Mouse (Mus musculus) T-helper 2 cell (primary cell): ENCODE data around the gene Cdc42ep1.
"Not testable (repeated sequence)": the region's sequence is repeated elsewhere in the genome, so short reads cannot be mapped to it uniquely, and the experiment has no call there.

Source experiments
- in situ Hi-C: fragments of 300-600 bp; cut with MboI, MseI; formaldehyde crosslinking; loops from one replicate; pipeline ENCODE4 v1.15.1; 2025; ENCODE audit warnings: high pct_unique_total_duplicates

Cdc42ep1 gene

DNA sequence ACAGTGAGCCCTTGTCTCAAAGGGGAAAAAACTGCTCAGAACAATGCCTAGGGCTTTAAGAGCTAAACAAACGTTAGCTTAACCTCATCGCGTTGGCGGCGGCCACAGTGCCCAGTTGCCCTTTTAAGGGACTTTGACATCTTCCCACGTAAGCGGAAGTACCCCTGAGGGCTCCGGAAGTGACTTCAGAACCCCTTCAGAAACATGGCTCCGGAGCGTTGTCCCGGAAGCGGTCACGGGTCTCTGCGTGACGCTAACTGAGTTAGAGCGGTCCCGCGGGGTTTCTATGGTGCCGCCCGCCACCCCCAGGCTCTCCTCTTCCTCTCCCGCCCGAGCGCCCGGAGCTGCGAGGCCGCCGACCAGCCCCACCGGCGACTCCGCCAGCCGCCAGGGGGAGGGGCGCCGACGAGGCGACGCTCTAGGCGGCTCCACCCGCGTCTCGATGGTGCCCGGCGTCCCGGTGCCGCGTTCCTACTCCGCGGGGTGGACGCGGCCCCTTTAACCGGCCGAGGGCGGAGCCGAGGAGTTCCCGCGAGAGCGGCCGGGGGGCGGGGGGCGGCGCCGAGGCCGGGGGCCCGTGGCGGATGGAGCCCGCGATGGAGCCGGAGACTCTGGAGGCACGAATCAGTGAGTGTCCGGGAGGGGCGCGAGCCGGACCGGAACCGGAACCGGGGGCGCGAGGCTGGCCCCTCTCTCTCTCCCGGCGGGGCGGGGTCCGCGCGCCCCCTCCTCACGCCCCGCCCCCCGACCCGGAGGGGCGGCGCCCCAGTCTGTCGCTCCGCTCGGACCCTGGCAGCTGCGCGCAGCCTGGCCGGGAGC is 34.8 kb downstream of the Cdc42ep1 start, which contains the start of gene Gga1:
Gene Gga1, plus strand, starts transcription at position 200 of the 819 bp plus-strand sequence.
- in situ Hi-C loops = no loop called here

DNA sequence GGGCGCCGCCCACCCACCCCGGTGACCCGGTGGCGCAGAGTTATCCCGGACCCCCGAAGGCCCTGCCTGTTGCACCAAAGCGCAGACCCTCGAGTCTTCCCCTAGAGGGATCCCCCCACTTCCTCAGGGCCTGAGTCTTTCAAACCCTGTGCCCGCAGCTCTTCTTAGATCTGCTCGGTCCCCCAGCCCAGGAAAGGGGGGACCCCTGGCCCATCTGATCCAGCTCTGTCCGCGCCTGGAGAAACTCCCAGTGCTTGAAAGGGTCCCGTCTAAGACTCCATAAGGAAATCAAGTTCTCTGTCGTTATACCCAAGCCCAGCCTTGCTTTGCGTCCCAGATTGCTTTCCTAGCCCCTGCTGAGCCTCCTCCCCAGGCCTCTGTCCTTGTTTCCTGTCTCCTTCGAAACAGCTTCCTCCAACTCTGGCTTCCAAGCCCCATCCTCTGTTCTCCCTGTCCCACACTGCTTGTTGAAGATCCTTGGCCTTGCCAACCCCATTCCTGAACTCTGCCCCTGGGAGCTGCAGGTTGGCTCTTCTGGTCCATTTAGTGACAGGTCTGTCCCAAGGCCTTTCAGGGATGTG is 35.5 kb downstream of the Cdc42ep1 start:
- in situ Hi-C loops = no loop called here

DNA sequence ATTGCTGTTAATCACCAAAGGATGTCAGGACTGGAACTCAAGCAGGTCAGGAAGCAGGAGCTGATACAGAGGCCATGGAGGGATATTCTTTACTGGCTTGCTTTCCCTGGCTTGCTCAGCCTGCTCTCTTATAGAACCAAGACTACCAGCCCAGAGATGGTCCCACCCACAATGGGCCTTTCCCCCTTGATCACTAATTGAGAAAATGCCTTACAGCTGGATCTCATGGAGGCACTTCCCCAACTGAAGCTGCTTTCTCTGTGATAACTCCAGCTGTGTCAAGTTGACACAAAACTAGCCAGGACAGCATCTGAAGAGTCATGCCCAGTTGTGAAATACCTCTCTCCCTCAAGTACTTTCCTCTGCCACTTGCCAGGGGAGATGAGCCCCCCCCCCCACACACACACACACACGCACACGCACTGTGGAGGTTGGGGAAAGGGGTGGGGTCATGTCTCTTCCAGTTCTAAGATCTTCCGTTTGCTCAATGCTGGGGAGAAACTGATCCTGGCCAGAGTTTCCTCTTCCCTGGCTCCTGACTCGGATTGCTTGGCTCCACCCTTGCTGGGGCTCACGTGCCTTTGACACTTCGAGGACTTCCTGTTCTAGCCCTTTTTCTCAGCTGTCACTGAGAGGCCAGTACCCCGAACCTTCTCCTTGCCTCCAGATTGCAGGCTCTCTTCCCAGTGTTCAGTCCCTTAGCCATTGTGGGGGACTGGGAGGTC is 36.5 kb downstream of the Cdc42ep1 start:
- in situ Hi-C loops = not testable (repeated sequence)

DNA sequence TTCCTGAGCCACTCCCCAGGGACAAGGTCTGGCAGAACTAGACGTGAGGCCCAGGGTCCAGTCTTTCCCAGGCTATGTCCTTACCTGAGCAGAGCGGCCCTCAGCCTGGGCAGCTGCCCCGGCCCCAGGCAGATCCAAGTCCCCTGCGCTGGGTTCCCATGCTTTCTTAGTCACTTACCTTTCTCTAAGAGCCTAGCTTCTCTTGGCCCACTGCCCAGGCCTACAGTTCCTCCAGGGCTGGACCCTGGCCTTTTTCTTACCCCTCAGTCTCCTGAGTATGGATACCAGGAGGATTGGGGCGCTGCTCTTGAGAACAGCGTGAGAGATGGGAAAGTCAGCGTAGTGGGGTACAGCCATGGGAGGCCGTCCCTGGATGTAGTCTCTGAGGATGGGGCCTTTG is 38.0 kb downstream of the Cdc42ep1 start:
- in situ Hi-C loops = no loop called here

DNA sequence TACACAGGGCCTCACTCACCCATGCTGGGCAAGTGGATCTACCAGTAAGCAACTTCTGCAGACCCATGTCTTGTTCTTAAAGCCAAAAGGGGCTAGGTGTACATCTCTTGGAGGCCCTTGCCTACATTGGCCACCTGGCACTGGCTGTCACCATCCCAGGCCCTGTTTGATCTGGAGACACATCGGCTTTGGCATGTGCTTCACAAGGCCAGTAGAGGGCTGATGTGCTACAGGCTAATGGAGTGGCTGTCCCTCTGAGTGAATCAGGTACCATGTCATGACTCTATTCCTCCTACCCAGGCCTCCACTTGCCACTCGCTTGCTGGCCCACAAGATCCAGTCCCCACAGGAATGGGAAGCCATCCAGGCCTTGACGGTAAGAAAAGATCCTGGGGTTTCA is 39.4 kb downstream of the Cdc42ep1 start:
- in situ Hi-C loops = no loop called here

DNA sequence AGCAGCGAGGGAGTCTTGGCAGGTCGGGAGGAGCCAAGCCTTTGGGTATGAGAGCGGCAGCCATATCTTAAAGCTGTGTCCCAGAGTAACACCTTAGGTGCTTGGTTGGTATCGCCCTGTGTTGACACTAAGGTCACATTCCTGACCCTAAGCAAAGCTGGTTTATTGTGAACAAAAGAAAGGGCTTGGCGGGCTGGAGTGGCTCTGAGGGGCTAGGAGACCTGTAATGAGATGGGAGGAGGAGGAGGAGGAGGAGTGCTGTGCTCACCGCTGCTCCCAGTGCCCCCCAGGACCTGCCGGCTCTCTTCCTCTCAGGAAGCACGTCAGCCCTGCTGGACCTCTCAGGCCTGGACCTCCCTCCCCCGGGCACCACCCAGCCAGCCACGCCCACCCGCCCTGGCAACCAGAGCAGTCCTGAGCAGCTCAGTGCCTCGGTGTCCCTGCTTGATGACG is 47.0 kb downstream of the Cdc42ep1 start:
- in situ Hi-C loops = no loop called here

DNA sequence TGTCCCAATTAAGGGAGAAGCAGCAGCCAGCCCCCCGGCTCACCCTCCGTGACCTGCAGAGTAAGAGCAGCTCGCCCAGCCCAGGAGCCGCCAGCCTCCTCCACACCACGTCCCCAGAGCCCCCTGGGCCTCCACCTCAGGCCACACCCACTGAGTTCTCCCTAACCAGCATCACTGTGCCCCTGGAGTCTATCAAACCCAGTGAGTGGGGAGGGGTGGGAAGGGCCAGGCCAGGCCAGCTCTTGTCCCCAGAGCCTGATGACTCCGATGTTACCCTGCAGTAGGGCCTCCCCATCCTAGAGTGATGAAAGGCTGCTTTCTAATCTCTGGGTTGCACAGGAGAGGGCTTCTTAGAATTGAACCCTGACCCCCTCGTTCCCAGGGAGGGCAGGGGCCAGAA is 50.0 kb downstream of the Cdc42ep1 start:
- in situ Hi-C loops = no loop called here

DNA sequence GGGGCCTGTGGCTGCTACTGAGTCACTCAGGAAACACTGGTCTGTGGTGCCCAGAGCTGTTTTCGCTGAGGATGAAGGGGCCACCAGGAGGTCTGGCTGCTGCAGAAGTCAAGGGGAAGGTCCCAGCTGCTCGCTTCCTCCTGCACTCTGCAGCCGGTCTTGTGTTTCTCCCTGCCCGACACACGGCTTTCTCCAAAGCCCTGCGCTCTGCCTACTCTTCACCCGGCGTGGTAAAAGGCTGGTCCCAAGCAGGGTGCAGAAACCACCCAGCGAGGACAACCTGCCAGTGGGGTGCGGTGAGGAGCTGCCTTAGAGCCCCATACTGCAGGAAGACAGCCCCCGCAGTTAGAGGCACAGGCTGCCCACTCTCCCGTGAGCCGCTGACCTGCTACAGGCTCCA is 52.3 kb downstream of the Cdc42ep1 start:
- in situ Hi-C loops = no loop called here

DNA sequence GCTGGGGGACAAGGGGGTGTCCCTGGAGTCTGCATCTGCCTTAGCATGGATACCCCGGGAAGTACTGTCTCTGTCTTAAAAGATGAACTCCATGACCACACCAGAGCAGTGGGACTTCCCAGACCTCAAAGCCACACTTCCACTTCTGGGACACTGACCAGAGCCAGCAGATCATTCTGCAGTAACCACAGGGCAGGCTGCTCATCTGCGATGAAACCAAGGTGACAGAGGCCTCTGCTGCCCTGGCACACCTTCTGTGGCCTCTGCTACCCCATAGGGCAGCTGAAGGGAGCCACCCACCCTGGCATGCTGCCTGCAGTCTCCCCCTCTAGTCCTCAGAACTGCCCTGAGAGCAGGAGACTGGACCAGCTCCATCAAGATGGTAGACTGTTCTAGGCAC is 53.3 kb downstream of the Cdc42ep1 start:
- in situ Hi-C loops = no loop called here

DNA sequence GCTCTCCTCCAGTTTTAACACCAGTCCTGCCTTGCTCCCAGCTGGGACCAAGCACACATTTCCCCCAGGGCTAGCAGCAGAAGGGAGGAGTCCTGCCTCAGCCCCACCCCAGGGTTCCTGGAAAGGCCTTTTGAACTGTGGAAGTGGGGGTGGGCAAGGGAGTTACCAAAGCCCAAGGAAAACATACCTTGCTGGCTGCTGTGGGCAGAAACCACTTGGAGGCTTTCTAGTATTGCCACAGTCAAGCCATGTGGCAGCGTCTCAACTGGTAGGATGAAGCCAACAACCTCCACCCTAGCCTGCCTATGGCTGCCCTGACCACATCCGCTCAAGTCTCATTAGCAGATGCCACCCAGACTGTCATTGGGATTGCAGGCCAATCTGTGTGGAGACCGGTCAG is 53.7 kb downstream of the Cdc42ep1 start:
- in situ Hi-C loops = no loop called here

DNA sequence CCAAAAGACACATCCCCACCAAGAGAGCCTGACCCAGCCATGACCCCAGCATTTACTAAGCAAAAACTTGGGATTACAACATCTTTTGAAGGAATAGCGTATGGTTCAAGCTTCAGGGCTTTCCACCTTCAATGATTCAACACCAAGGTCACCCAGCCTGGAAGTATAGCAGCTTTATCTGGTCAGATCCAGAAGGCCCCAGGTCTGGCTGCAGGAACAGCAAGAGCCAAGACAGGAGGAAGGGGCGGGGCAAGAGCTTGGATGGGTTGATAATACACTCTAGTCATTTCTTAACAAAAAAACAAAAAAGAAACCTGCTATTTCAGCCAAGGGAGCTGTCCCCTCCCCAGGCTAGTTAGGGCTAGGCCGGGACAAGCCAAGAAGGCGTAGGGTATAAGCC is 55.1 kb downstream of the Cdc42ep1 start:
- in situ Hi-C loops = no loop called here

DNA sequence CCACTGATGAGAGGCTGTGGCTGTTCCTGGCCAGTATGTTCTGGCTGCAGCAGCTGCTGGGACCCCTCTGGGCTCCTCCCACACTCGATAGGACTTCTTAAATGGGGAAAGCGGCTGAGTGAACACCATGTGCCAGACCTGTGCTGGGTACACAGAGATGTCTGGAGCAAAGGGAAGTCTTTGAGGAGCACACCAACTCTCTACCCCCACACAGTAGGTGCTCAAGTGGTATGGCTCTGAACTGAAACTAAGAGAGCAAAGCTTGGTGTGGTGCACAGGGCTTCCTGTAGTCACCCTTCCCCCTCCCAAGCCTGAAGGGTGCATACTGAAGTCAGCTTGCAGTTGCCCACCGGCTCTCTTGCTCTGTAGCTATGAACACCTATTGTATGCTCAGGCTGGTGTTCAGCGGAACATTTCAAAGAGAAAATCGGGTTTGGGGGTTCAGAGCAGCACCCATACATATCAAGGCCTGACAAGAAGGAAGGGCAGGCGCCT is 56.1 kb downstream of the Cdc42ep1 start:
- in situ Hi-C loops = no loop called here

DNA sequence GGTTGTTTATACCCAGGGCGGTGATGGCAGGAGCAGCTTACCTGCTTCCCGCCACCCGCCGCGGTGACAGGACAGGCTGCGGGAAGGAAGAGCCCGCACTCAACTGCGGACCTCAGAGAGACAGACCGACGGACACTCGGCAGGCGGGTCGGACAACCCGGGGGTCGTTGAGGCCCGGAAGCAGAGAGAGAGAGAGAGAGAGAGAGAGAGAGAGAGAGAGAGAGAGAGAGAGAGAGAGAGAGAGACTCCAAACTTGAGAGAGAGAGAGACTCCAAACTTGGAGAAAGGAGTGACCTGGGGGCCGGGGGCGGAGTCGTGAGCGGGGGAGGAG is 57.0 kb downstream of the Cdc42ep1 start, which contains the start of gene Gm49510:
Gene Gm49510, plus strand, starts transcription at position 259 of the 331 bp plus-strand sequence.
- in situ Hi-C loops = no loop called here

DNA sequence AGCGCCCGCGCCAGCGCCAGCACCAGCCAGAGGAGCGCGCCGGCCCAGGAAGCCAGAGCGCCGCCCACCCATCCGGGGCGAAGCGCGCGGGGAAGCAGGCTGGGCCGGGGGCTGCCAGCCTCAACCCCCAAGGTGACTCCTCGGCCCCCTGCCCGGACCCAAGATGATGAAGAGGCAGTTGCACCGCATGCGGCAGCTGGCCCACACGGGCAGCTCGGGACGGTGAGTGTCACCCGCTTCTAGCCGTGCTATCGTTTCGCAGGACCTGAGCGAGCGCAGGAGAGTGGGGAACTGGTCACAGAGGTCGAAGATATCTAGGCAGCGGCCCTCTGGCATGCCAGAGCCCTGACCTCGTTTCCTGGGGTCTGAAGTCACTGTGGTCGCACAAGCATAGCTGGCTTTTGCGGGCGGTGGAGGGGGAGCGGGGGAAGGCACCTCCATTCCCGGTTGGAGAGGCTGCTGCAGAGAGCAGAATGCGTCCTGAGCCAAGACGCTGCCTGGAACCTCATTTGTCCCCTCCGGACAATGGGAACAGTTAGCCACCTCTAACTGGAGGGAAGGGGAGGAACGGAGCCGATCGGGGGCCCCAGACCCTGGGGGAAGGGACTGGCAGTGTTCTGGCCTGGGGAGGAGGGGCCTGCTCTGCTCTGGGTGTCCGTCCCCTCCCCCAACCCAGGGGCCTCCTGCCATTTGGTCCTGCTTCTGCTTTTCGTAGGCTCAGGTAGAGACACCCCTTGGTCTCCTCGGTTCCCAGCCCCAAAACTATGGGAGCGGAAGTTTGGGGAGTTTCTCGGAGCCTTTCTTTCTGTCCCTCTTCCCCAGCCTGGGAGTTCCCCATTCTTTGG is 57.5 kb downstream of the Cdc42ep1 start, which contains the start of gene Sh3bp1:
Gene Sh3bp1, plus strand, starts transcription at position 29 of the 845 bp plus-strand sequence.
- in situ Hi-C loops = no loop called here
